10 mouse cellular contexts compared by ENCODE assay signal in genomic region chr11:102652844-102653243, GRCm38 (mm10). TPM values are rescaled to one million over a fixed set of nuclear protein-coding genes. Genes with fewer than 3 reads are reported as not detected.
DNase-seq lines count a peak whose midpoint lies in the region; ATAC-seq lines count a peak whose summit lies in the region.
"Had no signal": no experiment of that assay in that cellular context is flagged by ENCODE, and none has a peak within 500 bp of the region (broad histone marks: within the 10 kb centered on the region; RNA-seq: fewer than 3 reads in every experiment).

No protein-coding gene starts in this region.

- H3K4me2 ChIP-seq in kidney, embryonic 15.5 days = no peak overlapping the region

- DNase-seq in embryo, embryonic 10 days (ENCODE audit: low spot score) = peak; percentile 57
- DNase-seq in embryo, embryonic 11 days = no peak
- peak; percentile 39 for DNase-seq in kidney, postnatal 10 days
- DNase-seq in 416B (ENCODE audit: low read depth) = peak; percentile 59
- peak; percentile 20 for DNase-seq in c-Kit-positive CD71-negative TER-119-negative erythroid progenitor cells, embryonic 14.5 days (ENCODE audit: low read depth)
- no peak for DNase-seq in adrenal gland, postnatal 36 days
- no peak for DNase-seq in right cerebral cortex, postnatal 25 days
- DNase-seq: heart, adult 18-20 months had no signal

- no peaks in the 10 kb centered on the region for H3K36me3 ChIP-seq in kidney, embryonic 15.5 days

- H3K9me3 ChIP-seq in kidney, embryonic 15.5 days (replicated peaks) = no peaks in the 10 kb centered on the region

- WGBS in kidney, embryonic 15.5 days = 69% methylated on average over 3 of the region's 3 CpGs

- ATAC-seq in kidney, embryonic 15.5 days (replicated peaks; ENCODE audit: low FRiP score) = no peak

- H3K4me1 ChIP-seq in kidney, embryonic 15.5 days = peaks cover 2% of the 10 kb centered on the region; the same call in 1 of the 2 replicates

- no peak overlapping the region for H3K9ac ChIP-seq in kidney, embryonic 15.5 days

- no peak overlapping the region for H3K27ac ChIP-seq in kidney, embryonic 15.5 days

- no peaks in the 10 kb centered on the region for H3K27me3 ChIP-seq in kidney, embryonic 15.5 days

- no peak overlapping the region for H3K4me3 ChIP-seq in kidney, embryonic 15.5 days (replicated peaks)

RNA-seq across cellular contexts. Expression of gene Meioc, which starts 10.7 kb away (rescaled TPM):
- polyA plus RNA-seq in kidney, embryonic 15.5 days (2015; fragmentation: Nextera tagmentation; extraction: Ambion mirVana) = 0.49 and 0.50 TPM in 2 replicates
- not detected for total RNA-seq in adrenal gland, postnatal 36 days (2021)
- total RNA-seq: heart, adult 18-20 months had no signal
- polyA plus RNA-seq: large intestine, adult 2 months had no signal

RNA-seq across cellular contexts. Expression of gene Ccdc43, which starts 44.7 kb away (rescaled TPM):
- 48.7 and 56.0 TPM in 2 replicates for polyA plus RNA-seq in kidney, embryonic 15.5 days (2015; fragmentation: Nextera tagmentation; extraction: Ambion mirVana)
- 10 to 100 TPM; 29.2 to 29.5 TPM for total RNA-seq in adrenal gland, postnatal 36 days (2021)

RNA-seq across cellular contexts. Expression of gene Fzd2, which starts 48.6 kb away (rescaled TPM):
- 28.5 and 34.0 TPM in 2 replicates for polyA plus RNA-seq in kidney, embryonic 15.5 days (2015; fragmentation: Nextera tagmentation; extraction: Ambion mirVana)
- total RNA-seq in adrenal gland, postnatal 36 days (2021) = 1 to 10 TPM; 3.1 to 4.2 TPM

Comparison
In these comparisons a context has a peak if more than half of its experiments do, and no peak if none do; other contexts are left out.
1. DNase-seq: peak in embryo, embryonic 10 days (single experiment), kidney, postnatal 10 days (single experiment), 416B (single experiment) and c-Kit-positive CD71-negative TER-119-negative erythroid progenitor cells, embryonic 14.5 days (single experiment); none in embryo, embryonic 11 days (single experiment), adrenal gland, postnatal 36 days (0 of 2) and right cerebral cortex, postnatal 25 days (single experiment).